Mouse (Mus musculus) limb, embryonic 14.5 days (tissue): ENCODE results near the gene 4933416C03Rik. TPM values are rescaled to one million over a fixed set of nuclear protein-coding genes. Genes with fewer than 3 reads are reported as not detected.

Source experiments
- ATAC-seq: fragments of 200-750 bp; cut with Nextera tagmentation; 2 replicates; pipeline ENCODE4 v1.8.0; 2017; ENCODE audit warnings: low read depth, moderate number of reproducible peaks, moderate TSS enrichment; ENCODE audit not compliant: low FRiP score
- DNase-seq: peaks from one replicate; pipeline ENCODE4 v3.0.0-alpha.2; 2015; ENCODE audit warnings: low spot score
- H3K27ac ChIP-seq: fragments of 300-500 bp; sonication (generic); replicated peaks from 2 replicates; pipeline ENCODE4 v1.5.1; 2014; ENCODE audit warnings: low read depth, mild to moderate bottlenecking, low read length, moderate library complexity, mixed read lengths
- H3K27me3 ChIP-seq: fragments of 300-500 bp; sonication (generic); 2 replicates; pipeline ENCODE4 v1.6.1; 2014; ENCODE audit warnings: low read length, mixed read lengths; ENCODE audit not compliant: control insufficient read depth, insufficient read depth
- H3K36me3 ChIP-seq: fragments of 300-500 bp; sonication (generic); 2 replicates; pipeline ENCODE4 v1.6.1; 2014; ENCODE audit warnings: mild to moderate bottlenecking, low read length, moderate library complexity, mixed read lengths; ENCODE audit not compliant: control insufficient read depth, insufficient read depth
- H3K4me1 ChIP-seq: fragments of 300-500 bp; sonication (generic); 2 replicates; pipeline ENCODE4 v1.6.1; 2014; ENCODE audit warnings: antibody characterized with exemption, low read length, mixed read lengths; ENCODE audit not compliant: control insufficient read depth, insufficient read depth
- H3K4me2 ChIP-seq: fragments of 300-500 bp; sonication (generic); replicated peaks from 2 replicates; pipeline ENCODE4 v1.6.1; 2014; ENCODE audit warnings: low read depth, mild to moderate bottlenecking, low read length, moderate library complexity; ENCODE audit not compliant: severe bottlenecking
- H3K4me3 ChIP-seq: fragments of 300-500 bp; sonication (generic); replicated peaks from 2 replicates; pipeline ENCODE4 v1.5.1; 2014; ENCODE audit warnings: low read length
- H3K9ac ChIP-seq: fragments of 300-500 bp; sonication (generic); 2 replicates; pipeline ENCODE4 v1.6.1; 2014; ENCODE audit warnings: mild to moderate bottlenecking, low read depth, low read length, moderate library complexity; ENCODE audit not compliant: severe bottlenecking
- H3K9me3 ChIP-seq: fragments of 300-500 bp; sonication (generic); 2 replicates; pipeline ENCODE4 v1.6.1; 2016; ENCODE audit warnings: low read length; ENCODE audit not compliant: control insufficient read depth
- POLR2A ChIP-seq: fragments of 200-500 bp; IDR thresholded peaks from 2 replicates; pipeline ENCODE4 v1.8.0; 2012; ENCODE audit warnings: inconsistent platforms, mild to moderate bottlenecking, moderate library complexity, borderline replicate concordance; ENCODE audit not compliant: insufficient read depth, insufficient read length; ENCODE audit errors: extremely low read depth
- WGBS: fragments of 180-500 bp; shearing (Covaris S2); extraction: QIAGEN DNeasy Blood & Tissue Kit; methylation state at CpG from one replicate; pipeline ENCODE4 v1.1.7; 2014; 5-methylcytosine and 5-hydroxymethylcytosine counted together
- polyA plus RNA-seq, 2 experiments: library from polyadenylated mRNA; depleted of rRNA in 1 of 2; stranded (reverse) in 1 of 2; unstranded in 1 of 2; fragments of >200 nt; fragmentation: Nextera tagmentation in 1 of 2; extraction: Ambion mirVana in 1 of 2; gene quantifications; 2 replicates each; pipeline versions ENCODE4 v1.2.1 to v1.2.3; 2012 to 2014

Gene 4933416C03Rik
- polyA plus RNA-seq, 2 experiments, result not detected

DNA sequence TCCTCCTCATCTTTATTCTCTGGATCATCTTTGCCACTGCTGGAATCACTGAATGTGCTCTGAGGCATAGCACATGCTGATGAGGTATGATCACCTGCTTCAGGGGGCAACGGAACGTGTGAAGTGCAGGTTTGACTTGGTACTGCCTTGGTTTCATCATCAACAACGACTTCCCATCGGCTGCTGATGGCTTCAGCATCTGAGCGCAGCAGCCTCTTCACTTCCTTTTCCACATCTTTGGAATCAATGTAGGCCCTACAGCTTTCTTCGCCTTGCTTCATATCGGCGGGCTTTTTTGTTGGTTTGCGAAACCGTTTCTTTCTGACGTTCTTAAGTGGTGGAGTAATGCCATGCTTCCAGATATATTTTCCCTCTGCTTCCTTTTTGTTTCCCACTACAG, 849 bp downstream of the 4933416C03Rik start:
- H3K27ac ChIP-seq, result no peak overlapping the region
- no peaks in the 10 kb centered on the region for H3K27me3 ChIP-seq
- no peak overlapping the region for H3K4me3 ChIP-seq
- WGBS, result 94% methylated on average over 11 of the region's 11 CpGs
- DNase-seq (no peak), ATAC-seq (no peak)
- H3K9me3 ChIP-seq, result no peaks in the 10 kb centered on the region; the same call in 1 of the 2 replicates
- no peak overlapping the region for H3K9ac ChIP-seq
- no peak for TF ChIP-seq POLR2A
- no peaks in the 10 kb centered on the region for H3K4me1 ChIP-seq
- H3K4me2 ChIP-seq, result no peak overlapping the region
- H3K36me3 ChIP-seq, result no peaks in the 10 kb centered on the region

DNA sequence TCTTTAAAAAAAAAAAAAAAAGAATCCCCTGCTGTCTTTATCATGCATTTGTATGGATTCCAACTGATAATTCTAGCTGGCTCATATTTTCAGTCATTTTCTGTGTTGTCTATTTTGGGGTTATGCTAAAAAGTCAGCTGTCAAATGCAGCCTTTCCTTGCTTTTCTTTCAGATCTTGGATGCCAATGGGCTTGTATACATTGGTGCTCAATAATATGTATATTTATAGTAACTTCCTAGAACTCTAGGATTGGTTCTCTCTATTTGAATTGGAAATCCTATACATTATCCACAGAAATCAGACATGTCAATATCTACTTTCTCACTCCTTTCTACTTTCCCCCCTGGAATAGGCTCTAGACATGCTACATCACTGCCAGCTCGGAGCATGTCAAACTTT, 5.0 kb downstream of the 4933416C03Rik start:
- no peak for TF ChIP-seq POLR2A
- no peaks in the 10 kb centered on the region for H3K36me3 ChIP-seq
- no peak for DNase-seq
- ATAC-seq, result no peak
- WGBS, result 84% methylated on average over 1 of the region's 1 CpGs
- no peak overlapping the region for H3K4me3 ChIP-seq
- H3K9me3 ChIP-seq, result no peaks in the 10 kb centered on the region; the same call in 1 of the 2 replicates
- H3K9ac ChIP-seq, result no peak overlapping the region
- no peaks in the 10 kb centered on the region for H3K4me1 ChIP-seq
- H3K4me2 ChIP-seq, result no peak overlapping the region
- no peaks in the 10 kb centered on the region for H3K27me3 ChIP-seq
- H3K27ac ChIP-seq, result no peak overlapping the region

DNA sequence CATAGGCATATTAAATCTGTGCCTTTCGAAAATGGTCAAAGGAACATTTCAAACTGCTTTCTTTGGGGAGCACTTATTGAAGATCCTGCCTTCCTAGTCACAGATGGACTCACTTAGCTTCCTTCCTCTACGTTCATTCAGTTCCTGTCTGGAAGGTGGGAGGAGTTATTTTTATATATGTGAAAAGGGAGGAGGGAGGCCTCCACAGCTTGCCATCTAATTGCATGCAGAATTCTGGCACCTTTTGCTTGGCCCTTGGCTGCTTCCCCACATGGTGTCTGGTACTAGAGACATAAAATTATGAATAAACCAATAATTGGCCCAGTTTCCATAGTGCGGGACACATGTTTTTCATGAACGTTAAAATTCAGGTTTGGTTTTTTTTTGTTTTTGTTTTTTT, 5.5 kb downstream of the 4933416C03Rik start:
- peak; percentile 52 for DNase-seq
- Histone ChIP-seq H3K9me3 (no peaks in the 10 kb centered on the region; the same call in 1 of the 2 replicates), H3K4me1 (no peaks in the 10 kb centered on the region), H3K4me3 (no peak overlapping the region), H3K27me3 (no peaks in the 10 kb centered on the region), H3K4me2 (no peak overlapping the region), H3K27ac (no peak overlapping the region), H3K9ac (no peak overlapping the region), H3K36me3 (no peaks in the 10 kb centered on the region)
- TF ChIP-seq POLR2A, result no peak
- WGBS, result 30% methylated on average over 4 of the region's 4 CpGs
- ATAC-seq, result 0 out of 2 replicates have a peak, but pooled peaks have one; percentile 50

DNA sequence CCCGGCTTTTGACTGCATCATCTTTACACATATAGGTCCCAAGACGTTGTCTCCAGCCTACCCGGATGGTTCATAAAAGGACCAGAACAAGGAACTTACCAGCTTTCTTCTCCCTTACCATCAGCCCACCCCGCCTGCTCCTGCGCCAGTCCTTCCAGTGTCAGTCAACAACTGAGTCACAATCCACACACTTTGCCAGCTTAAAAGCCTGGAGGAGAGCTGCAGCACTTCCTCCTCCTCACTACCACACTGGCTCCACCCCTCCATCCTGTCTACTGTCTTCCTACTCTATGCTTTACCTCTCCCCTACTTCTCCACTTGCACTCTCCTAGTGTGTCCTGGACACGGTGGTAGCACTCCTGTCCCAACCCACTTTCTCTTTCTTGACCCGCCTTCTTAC, 15.2 kb downstream of the 4933416C03Rik start:
- H3K4me1 ChIP-seq, result no peaks in the 10 kb centered on the region
- no peaks in the 10 kb centered on the region for H3K9me3 ChIP-seq
- no peaks in the 10 kb centered on the region for H3K27me3 ChIP-seq
- H3K4me3 ChIP-seq, result no peak overlapping the region
- no peaks in the 10 kb centered on the region for H3K36me3 ChIP-seq
- no peak overlapping the region for H3K9ac ChIP-seq
- no peak for TF ChIP-seq POLR2A
- no peak overlapping the region for H3K27ac ChIP-seq
- no peak overlapping the region for H3K4me2 ChIP-seq
- no peak for DNase-seq
- 88% methylated on average over 7 of the region's 7 CpGs for WGBS
- ATAC-seq, result no peak

DNA sequence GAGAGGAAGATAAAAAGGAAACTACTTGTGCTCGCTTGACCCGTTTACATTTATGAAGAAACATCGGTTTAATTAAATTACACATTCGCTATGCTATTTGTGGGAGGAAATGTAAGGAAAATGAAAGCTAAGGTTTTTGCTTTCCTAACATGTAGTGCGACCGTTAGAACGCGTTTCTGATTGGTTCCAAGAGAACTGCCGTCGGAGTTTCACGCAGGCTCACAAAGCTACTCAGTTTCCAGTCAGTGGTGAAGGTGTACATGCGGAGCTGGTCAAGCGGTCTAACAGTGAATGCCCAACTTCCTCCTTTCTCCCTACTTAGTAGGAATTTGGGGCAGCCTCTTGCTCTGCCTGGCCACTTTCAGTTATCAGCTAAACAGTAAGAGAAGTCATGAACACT, 17.3 kb downstream of the 4933416C03Rik start:
- TF ChIP-seq POLR2A, result no peak
- WGBS, result 76% methylated on average over 13 of the region's 13 CpGs
- no peak for DNase-seq
- no peaks in the 10 kb centered on the region for H3K4me1 ChIP-seq
- H3K27me3 ChIP-seq, result no peaks in the 10 kb centered on the region
- H3K36me3 ChIP-seq, result no peaks in the 10 kb centered on the region
- H3K4me2 ChIP-seq, result no peak overlapping the region
- H3K9me3 ChIP-seq, result no peaks in the 10 kb centered on the region
- H3K4me3 ChIP-seq, result no peak overlapping the region
- no peak overlapping the region for H3K9ac ChIP-seq
- H3K27ac ChIP-seq, result no peak overlapping the region
- no peak for ATAC-seq

DNA sequence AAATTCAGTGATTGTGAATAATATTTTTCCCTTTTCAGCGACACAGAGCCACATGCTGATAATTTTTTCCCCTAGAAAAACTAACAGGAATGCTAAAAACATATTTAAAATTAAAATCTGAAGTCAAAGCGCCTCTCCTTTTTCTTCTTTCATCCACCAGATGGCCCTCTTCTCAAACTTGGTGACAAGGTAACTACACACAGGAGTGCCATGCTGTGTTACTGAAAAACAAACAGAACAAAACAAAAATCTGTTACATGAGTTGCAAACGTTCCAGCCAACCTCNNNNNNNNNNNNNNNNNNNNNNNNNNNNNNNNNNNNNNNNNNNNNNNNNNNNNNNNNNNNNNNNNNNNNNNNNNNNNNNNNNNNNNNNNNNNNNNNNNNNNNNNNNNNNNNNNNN, 29.8 kb downstream of the 4933416C03Rik start:
- H3K4me2 ChIP-seq, result no peak overlapping the region
- H3K27ac ChIP-seq, result no peak overlapping the region
- TF ChIP-seq POLR2A, result no peak
- no peak for DNase-seq
- ATAC-seq, result no peak
- WGBS, result 22% methylated on average over 3 of the region's 3 CpGs
- no peaks in the 10 kb centered on the region for H3K9me3 ChIP-seq
- H3K36me3 ChIP-seq, result no peaks in the 10 kb centered on the region
- H3K9ac ChIP-seq, result no peak overlapping the region
- H3K27me3 ChIP-seq, result no peaks in the 10 kb centered on the region
- H3K4me3 ChIP-seq, result no peak overlapping the region
- H3K4me1 ChIP-seq, result peaks cover 2% of the 10 kb centered on the region; the same call in 1 of the 2 replicates
